Mouse (Mus musculus): Measurements from ENCODE around the gene Smox.

Smox gene

DNA sequence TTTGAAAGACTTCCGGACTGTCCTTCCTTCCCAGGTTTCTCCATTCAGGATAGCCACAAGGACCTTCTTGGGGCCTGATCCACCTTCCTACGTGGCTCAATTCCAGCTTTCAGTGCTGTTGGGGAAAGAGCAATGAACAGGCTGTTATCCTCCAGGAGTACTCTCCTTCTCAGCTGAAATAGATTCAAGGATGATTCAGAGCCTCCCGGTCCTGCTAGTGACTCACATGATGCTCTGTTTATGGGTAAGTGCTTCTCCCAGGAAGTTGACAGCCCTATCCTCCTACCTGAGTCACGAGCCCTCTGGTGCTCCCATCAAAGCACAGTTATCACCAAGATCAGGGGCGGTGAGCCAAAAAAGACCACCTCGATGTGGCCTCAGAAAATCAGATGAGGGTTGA lies 7.1 kb upstream of the Smox start:
- in situ Hi-C loops (cut with MboI, MseI) = no loop called here

- in situ Hi-C loops (cut with MboI, MseI) = no loop called here
Measured at GRCm38 (mm10) chr2:131485126-131485525, 6.2 kb upstream of the Smox start.

DNA sequence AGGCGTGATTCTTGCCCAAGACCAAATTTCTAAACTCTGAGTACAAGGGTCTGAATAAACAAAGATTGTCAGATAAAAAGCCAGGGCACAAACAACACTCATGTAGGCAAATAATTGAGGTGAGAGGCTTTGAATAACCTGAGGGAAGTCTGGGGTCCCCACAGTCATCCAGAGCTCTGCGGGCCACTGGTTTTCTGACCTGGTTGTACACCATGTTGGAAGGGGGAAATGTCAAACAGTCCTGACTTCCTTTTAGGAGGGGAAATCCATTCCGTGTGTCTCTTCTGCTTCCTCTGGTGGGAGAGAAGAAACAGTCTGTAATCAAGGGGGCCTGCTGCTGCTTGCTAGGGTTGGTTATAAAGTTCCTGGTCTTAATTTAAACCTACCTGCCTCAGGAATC lies 5.2 kb upstream of the Smox start:
- in situ Hi-C loops (cut with MboI, MseI) = no loop called here

GRCm38 (mm10) chr2:131487337-131487736 lies 4.0 kb upstream of the Smox start:
- in situ Hi-C loops (cut with MboI, MseI) = no loop called here

DNA sequence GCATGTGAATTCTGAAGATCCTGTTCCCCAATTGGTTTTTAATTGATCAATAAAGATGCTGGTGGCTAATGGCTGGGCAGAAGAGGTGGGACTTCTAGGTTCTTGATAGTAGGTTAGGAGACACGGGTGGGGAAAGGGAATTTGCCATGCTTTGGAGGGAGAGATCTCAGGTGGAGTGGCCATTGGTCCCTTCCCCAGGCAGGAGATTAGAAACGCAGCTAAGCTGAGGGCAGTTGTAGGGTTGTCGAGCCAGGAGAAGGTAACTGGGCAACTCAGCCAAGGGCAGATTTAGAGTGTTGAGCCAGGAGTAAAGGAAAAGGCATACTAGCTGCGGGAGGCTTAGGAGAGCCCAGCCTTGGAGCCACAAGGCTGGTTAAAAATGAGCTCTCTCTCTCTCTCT lies 3.0 kb upstream of the Smox start:
- in situ Hi-C loops (cut with MboI, MseI) = no loop called here

DNA sequence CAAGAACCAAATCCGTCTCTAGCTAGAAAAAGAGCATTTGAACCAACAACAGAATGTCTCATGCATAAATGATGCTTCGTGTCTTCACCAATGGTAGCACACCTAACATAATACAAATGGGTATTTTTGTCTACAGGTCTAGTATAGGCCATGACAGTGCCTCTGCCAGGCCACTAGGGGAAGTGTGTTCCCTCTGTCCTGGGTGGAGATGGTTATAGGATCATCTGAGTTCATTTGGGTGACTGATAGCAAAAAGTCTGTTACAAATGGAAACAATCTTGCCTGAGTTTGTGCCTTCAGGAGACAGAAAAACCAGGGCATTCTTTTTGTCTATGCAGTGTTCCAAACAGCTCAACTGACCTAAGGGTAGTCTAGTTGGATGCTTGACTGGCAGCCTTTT lies 2.4 kb upstream of the Smox start:
- in situ Hi-C loops (cut with MboI, MseI) = no loop called here

DNA sequence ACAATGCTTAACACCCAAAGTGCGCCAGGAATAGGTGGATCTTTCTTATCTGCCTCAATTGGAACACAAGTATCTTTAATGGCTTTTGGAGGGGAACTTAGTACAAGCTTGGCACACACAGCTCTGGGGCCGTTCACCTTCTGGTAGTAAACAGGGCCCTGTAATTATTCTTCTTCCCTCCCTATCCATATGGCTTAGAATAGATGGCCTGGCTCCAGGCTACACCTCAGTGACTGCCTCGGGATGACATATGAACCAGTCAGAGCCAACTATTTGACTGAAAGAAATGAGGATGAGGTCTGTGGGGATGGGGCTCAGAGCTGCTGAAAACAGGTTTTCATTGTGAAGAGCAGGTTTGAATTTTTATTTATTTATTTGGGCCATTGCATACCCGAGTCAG lies 1.7 kb upstream of the Smox start:
- in situ Hi-C loops (cut with MboI, MseI) = no loop called here

GRCm38 (mm10) chr2:131491707-131492595 lies 655 bp downstream of the Smox start:
- in situ Hi-C loops (cut with MboI, MseI) = no loop called here

GRCm38 (mm10) chr2:131492596-131493139 lies 1.4 kb downstream of the Smox start:
- in situ Hi-C loops (cut with MboI, MseI) = no loop called here

DNA sequence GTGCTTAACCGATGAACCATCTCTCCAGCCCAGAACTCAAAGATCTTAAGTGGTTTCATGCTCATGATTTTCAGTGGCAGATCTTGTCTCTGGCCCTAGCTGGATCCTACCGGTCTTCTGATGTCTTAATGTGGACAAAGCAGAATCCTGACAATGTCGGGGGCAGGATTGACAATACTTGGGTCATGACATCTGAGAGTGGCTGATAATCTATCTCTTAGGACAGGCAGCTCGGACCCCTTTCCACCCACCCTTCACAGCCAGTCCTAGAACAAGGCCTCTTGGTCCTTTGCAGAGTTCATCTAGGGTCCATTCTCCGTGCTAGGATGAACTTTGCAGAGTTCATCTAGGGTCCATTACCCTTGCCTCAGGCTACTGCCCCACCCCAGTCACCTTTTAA lies 2.1 kb downstream of the Smox start:
- in situ Hi-C loops (cut with MboI, MseI) = no loop called here

DNA sequence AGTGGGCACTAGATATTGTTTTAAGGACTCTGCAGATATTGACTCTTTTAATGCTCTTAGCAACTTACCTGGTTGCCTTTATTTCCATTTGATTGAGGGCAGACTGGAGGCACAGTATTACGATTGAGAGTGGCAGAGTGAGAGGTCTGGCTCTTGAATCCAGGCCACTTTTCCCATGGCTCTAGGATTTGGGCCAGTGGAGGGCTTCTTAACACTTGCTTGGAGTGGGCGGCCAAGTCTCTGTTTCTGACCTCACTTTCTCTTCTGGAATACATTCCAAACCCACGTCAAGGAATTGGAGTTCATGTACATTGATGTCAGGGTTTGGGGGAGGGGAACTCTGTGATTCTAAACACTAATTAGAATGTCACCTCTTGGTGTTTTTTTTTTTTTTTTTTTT lies 4.0 kb downstream of the Smox start:
- in situ Hi-C loops (cut with MboI, MseI) = no loop called here

DNA sequence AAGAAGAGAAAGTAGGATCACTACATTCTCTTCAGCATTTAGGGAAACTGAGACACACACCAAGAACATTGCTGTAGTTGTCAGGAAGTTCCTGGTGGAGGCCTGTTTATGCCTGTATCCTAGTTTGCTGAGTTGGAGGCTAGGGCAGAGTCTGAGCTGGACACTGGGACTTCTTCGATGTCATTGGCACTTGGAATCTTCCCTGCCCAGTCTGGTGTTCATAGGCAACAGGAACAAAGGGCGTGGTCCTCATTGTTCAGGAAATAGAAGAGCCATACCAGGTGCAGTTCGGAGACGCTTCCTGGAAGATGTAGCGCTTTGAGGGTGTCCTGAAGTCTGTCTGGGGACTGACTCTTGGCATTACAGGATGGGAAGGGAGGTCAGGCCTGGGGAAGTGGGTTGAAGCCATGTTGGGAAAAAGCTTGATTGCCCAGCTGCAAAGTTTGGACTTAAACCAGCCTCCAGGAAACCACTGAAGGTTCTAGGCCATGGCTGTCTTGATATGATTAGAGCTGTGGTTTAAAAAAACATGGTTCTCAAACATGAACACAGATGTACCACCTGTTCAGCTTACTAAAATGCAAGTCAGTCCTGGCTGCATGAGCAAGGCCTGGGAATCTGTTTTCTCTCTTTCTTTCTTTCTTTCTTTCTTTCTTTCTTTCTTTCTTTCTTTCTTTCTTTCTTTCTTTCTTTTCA lies 5.0 kb downstream of the Smox start:
- in situ Hi-C loops (cut with MboI, MseI) = no loop called here

GRCm38 (mm10) chr2:131497224-131497856 lies 6.0 kb downstream of the Smox start:
- in situ Hi-C loops (cut with MboI, MseI) = no loop called here

GRCm38 (mm10) chr2:131498219-131498618 lies 6.9 kb downstream of the Smox start:
- in situ Hi-C loops (cut with MboI, MseI) = no loop called here

DNA sequence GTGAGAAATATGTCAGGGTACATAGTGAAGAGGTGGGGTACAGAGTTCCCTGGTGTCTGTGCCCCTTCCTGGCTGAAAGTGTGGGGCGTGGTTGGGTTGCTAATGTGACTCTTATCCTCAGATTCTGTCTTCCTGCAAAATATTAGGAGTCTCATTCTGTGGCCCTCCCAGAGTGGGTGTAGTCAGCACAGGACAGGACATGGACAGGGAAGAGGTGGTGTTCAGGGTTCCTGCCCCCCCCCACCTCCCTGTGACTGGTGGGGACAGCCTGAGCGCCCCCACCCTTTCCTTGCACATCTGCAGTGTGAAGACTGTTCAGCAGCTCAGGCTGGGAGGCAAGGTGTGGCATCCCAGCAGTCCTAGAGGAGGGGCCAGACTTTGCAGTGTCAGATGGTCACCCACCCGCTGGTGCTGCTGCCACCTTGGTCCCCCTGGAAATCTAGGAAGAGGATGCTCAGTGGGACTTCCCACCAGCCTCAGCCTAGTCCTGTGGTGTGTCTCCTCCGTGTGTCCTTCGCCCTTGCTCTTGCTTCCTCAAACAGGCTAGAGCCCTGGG lies 8.1 kb downstream of the Smox start:
- in situ Hi-C loops (cut with MboI, MseI) = no loop called here

DNA sequence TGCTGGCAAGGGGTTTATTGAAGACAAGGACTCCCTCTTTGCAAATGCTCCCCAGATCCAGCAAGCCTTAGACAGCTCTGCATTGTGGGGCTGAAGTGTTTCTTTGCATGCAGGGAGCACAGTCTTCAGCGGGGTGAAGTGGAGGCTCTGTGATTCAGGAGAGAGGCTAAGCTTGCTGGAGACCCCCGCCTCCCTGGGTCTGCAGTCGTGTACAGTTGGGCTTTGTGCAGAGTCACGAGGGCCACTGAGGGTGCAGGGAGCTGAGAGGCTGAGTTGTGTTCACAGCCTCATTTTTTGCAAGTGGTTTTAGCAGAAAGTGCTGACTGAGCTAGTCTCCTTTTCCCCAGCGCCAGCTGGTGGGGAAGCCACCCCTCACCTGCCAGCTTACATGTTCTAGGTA lies 10.6 kb downstream of the Smox start:
- in situ Hi-C loops (cut with MboI, MseI) = no loop called here

DNA sequence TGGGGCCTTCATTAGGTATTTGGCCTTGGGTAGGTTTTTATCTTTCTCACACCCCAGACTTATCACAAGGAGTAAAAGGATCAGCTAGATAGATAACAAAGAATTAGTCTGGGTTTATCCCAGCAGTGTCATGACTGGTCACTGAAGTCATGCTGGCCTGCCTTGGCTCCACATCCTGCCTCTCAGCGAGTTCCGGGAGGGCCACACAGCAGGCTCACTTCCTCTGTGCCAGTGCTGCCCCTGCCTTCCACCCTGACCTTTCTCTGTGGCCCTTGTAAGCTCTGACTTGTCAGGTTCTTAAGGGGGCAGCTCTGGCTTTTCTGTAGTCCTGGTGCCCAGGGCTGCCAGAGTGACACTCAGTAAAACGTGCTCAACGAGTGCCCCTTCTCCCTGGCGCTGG lies 11.3 kb downstream of the Smox start:
- in situ Hi-C loops (cut with MboI, MseI) = no loop called here

DNA sequence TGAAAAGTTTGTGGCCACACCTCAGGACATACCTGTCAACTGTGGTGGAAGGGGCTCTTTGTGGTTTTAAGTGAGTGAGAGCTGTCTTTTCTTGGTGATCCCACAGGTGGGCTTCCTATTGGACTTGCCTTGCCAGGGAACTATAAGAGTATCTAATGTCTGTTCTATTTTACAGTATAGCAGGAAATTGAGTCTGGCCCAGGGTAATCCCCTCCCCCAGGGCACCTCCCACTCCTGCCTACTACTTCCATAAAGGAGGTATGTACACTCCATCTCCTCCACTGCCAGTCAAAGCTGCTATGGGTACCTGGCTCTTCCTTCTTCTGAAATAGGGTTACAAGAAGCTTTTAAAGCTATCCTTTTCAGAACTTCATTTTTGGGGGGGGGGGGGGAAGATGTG lies 14.1 kb downstream of the Smox start:
- in situ Hi-C loops (cut with MboI, MseI) = loop anchor here (5.0 kb wide), 1 partner anchor 73 kb away; no protein-coding TSS in a partner anchor

DNA sequence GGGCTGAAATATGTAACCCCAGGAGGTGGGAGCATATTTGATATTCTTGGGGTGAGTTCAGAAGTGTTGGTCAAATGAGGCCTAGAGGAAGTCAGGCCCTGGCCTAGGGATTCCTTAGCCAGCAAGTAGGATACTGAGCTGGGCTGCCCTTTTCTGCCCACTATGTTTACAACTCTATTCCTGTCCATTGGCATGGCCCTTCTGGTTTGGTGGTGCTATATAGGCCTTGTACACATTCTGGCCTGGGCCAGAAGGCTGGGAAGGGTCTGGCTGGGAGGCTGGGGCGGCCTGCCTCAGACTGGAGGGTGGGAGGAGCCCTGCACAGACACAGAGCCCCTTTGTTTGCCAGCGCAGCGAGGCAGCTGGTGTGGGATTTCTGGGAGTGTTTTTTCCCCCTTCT lies 15.1 kb downstream of the Smox start:
- in situ Hi-C loops (cut with MboI, MseI) = loop anchor here (5.0 kb wide), 1 partner anchor 74 kb away; no protein-coding TSS in a partner anchor

- in situ Hi-C loops (cut with MboI, MseI) = loop anchor here (5.0 kb wide), 1 partner anchor 76 kb away; no protein-coding TSS in a partner anchor
Measured at GRCm38 (mm10) chr2:131508501-131508900, 17.2 kb downstream of the Smox start.

DNA sequence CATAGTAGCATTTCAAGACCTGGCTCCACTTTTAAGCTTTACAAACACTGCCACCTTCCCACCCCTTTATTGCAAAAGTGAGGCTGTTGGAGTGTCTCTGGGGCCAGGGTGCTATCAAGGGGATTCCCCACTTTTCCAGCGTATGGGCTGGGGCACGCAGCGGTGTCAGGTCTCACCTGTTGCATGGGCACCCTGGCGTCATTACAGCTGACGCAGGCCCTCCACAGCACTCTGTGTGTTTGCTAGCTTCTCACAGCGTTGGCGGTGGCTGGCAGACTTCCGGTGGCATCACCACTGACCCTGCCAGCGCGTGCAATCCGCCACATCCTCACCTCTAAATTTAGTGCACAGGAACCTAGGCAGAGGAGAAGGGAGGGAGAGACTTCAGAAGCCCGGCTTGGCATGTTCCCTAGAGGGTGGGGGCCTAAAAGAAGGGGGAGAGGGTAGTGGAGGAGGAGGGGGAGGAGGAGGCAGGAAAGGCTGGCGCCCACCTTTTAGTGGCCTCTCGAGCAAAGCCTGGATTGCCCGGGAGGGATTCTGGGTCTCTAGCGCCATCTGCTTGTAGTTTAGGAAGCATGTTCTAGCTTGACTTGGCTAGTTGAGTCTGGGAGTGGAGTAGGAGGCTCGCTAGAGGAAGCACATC lies 18.5 kb downstream of the Smox start:
- in situ Hi-C loops (cut with MboI, MseI) = loop anchor here (5.0 kb wide), 1 partner anchor 77 kb away; no protein-coding TSS in a partner anchor

All from T-helper 1 cell (primary cell).